Mouse (Mus musculus) lung, postnatal 0 days (tissue): Measurements from ENCODE around the gene Mdm4.

Experiments used
- CTCF ChIP-seq: IDR thresholded peaks from 2 replicates; pipeline ENCODE4 v1.5.1; 2016; ENCODE audit warnings: antibody characterized with exemption, mild to moderate bottlenecking
- EP300 ChIP-seq: IDR thresholded peaks from 2 replicates; pipeline ENCODE4 v1.6.1; 2016; ENCODE audit warnings: antibody characterized with exemption, mild to moderate bottlenecking, control low read depth

DNA sequence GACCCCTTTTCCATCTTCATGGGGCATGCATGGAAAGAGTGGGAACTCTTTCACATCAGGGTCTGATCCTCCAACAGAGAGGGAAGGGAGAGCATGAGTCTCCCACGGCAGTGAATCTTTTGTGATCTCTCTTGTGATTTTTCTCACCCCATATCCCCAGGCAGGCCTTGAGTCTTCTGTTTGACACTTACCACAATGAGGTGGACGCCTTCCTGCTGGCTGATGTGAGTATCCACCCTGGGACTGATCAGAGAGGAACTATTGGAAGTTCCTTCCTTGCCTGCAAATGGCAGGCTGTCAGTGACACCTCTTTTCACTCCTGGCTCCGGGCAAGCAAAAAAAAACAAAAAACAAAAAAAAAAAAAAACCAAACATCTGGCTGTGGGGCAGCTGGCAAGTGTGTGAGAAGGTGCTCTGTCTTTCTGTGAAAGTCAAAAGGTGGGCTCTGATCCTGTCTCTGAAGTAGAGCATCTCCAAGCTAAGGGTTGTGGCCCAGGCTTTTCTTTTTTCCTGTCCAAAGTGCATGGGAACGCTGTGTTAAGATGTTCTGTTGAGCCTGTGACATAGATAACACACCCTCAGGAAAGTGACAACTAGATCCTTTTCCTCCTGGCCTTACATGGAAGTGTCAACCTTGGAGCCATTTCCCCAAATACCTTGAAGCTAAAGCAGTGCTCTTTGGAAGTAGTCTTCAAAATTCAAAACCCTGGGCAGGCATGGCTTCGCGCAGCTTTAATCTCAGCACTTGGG, 45.5 kb upstream of the Mdm4 start:
- TF ChIP-seq CTCF: no peak
- no peak for TF ChIP-seq EP300
